ENCODE assay signal across 7 mouse cellular contexts in the genomic region with DNA sequence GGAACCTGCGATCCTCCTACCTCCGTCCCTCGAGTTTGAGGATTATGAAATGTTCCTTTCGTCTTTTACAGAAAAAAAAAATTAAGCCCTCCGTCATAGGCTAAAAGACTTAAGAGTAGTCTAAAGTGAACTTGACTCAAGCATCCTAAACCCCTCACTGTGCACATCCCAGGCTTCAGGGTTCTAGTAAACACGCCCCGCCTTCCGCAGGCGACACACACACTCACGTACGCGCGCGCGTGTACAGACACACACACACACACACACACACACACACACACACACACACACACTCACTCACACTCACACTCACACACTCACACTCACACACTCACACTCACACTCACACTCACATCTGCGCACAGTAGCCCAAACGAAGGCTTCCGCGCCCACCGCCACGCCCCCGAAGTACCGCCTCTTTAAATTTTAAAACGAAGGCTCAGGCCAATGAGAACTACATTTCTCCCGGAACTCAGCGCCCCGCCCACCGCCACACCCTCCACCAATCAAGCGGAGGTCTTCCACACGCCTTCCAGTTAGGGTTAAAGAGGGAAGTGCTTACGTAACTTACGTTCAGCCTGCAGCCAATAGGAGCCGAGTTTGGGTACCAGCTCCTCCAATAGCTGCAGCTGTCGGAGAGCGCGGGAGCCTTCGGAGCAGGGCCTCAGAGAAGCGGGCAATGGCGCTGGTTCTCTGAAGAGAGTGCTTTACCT. TPM values are rescaled to one million over a fixed set of nuclear protein-coding genes. Genes with fewer than 3 reads are reported as not detected.
DNase-seq lines count a peak whose midpoint lies in the region; ATAC-seq and TF ChIP-seq lines count a peak whose summit lies in the region.

Gene Ticrr (plus strand): TSS at position 619 of the 713 bp plus-strand sequence.

- TF ChIP-seq POLR2A in small intestine, adult 2 months (IDR thresholded peaks at IDR 0.05; ENCODE audit: low read depth, low read length): no peak

- H3K36me3 ChIP-seq in embryonic facial prominence, embryonic 10.5 days (replicated peaks): peaks cover 18% of the 10 kb centered on the region
- H3K36me3 ChIP-seq in intestine, postnatal 0 days (ENCODE audit: control insufficient read depth, insufficient read depth): no peaks in the 10 kb centered on the region
- H3K36me3 ChIP-seq in midbrain, embryonic 12.5 days: no peaks in the 10 kb centered on the region
- H3K36me3 ChIP-seq in small intestine, adult 2 months (ENCODE audit: control insufficient read depth, insufficient read depth, low read length): no peaks in the 10 kb centered on the region

- no peaks in the 10 kb centered on the region for H3K9me3 ChIP-seq in embryonic facial prominence, embryonic 10.5 days
- H3K9me3 ChIP-seq in intestine, postnatal 0 days (ENCODE audit: control insufficient read depth): no peaks in the 10 kb centered on the region
- no peaks in the 10 kb centered on the region for H3K9me3 ChIP-seq in midbrain, embryonic 12.5 days

- peak; percentile 99 for ATAC-seq in intestine, postnatal 0 days
- ATAC-seq in midbrain, embryonic 12.5 days (ENCODE audit: low FRiP score, low read depth): peak; percentile 99

- intact Hi-C loops in left cerebral cortex, postnatal 4 days (cut with DNase I): no loop called here

- WGBS in embryonic facial prominence, embryonic 10.5 days: 1% methylated on average over 39 of the region's 39 CpGs
- under 1% methylated on average over 39 of the region's 39 CpGs for WGBS in intestine, postnatal 0 days
- under 1% methylated on average over 38 of the region's 39 CpGs for WGBS in midbrain, embryonic 12.5 days
- WGBS in small intestine, adult 2 months: under 1% methylated on average over 39 of the region's 39 CpGs

- H3K4me3 ChIP-seq in embryonic facial prominence, embryonic 10.5 days: peak within 1 kb of the TSS; percentile 98
- peak within 1 kb of the TSS; percentile 90 for H3K4me3 ChIP-seq in intestine, postnatal 0 days (ENCODE audit: low read depth, low read length)
- H3K4me3 ChIP-seq in midbrain, embryonic 12.5 days: peak within 1 kb of the TSS; percentile 93
- H3K4me3 ChIP-seq in small intestine, adult 2 months (ENCODE audit: low read depth, low read length): peak within 1 kb of the TSS; percentile 87

- peaks cover 33% of the 10 kb centered on the region for H3K4me1 ChIP-seq in embryonic facial prominence, embryonic 10.5 days
- 0 out of 2 replicates have a peak, but pooled peaks cover 3% of the 10 kb centered on the region for H3K4me1 ChIP-seq in intestine, postnatal 0 days (replicated peaks; ENCODE audit: control insufficient read depth, insufficient read depth, low read length)
- H3K4me1 ChIP-seq in midbrain, embryonic 12.5 days: peaks cover 38% of the 10 kb centered on the region
- H3K4me1 ChIP-seq in small intestine, adult 2 months (ENCODE audit: control insufficient read depth, insufficient read depth, insufficient read length, low read length): peaks cover 5% of the 10 kb centered on the region

- H3K4me2 ChIP-seq in intestine, postnatal 0 days (replicated peaks; ENCODE audit: low read depth): peak within 1 kb of the TSS; percentile 99
- H3K4me2 ChIP-seq in midbrain, embryonic 12.5 days (replicated peaks): peak within 1 kb of the TSS; percentile 98

- DNase-seq in adrenal gland, postnatal 10 days: peak; percentile 97
- peak; percentile 99 for DNase-seq in embryonic facial prominence, embryonic 10.5 days (ENCODE audit: low spot score)
- DNase-seq in gonadal fat pad, adult 2 months (ENCODE audit: low read depth): peak; percentile 84
- DNase-seq in left cerebral cortex, postnatal 4 days: peak; percentile 98

- no peak for TF ChIP-seq CTCF in intestine, postnatal 0 days (IDR thresholded peaks at IDR 0.05; ENCODE audit: low read depth)
- TF ChIP-seq CTCF in small intestine, adult 2 months (IDR thresholded peaks at IDR 0.05; ENCODE audit: extremely low read depth, insufficient read length, insufficient replicate concordance, low read depth, low read length): no peak

- no peaks in the 10 kb centered on the region for H3K27me3 ChIP-seq in embryonic facial prominence, embryonic 10.5 days (replicated peaks; ENCODE audit: low read depth, poor library complexity, severe bottlenecking)
- H3K27me3 ChIP-seq in intestine, postnatal 0 days (replicated peaks; ENCODE audit: control insufficient read depth, insufficient read depth, low read length): no peaks in the 10 kb centered on the region
- no peaks in the 10 kb centered on the region for H3K27me3 ChIP-seq in midbrain, embryonic 12.5 days
- H3K27me3 ChIP-seq in small intestine, adult 2 months (ENCODE audit: control insufficient read depth, insufficient read depth, low read length): no peaks in the 10 kb centered on the region

- peak within 1 kb of the TSS; percentile 79 for H3K9ac ChIP-seq in intestine, postnatal 0 days (ENCODE audit: low read depth, low read length)
- peak within 1 kb of the TSS; percentile 84 for H3K9ac ChIP-seq in midbrain, embryonic 12.5 days (replicated peaks)

- H3K27ac ChIP-seq in embryonic facial prominence, embryonic 10.5 days (replicated peaks): peak within 1 kb of the TSS; percentile 93
- no peak within 1 kb of the TSS for H3K27ac ChIP-seq in intestine, postnatal 0 days (ENCODE audit: low read depth, low read length)
- H3K27ac ChIP-seq in midbrain, embryonic 12.5 days (replicated peaks): 0 out of 2 replicates have a peak within 1 kb of the TSS, but pooled peaks have one; percentile 35
- H3K27ac ChIP-seq in small intestine, adult 2 months (ENCODE audit: insufficient read depth, low read depth, low read length): no peak within 1 kb of the TSS

RNA-seq across cellular contexts. Expression of gene Ticrr, which starts in this region (rescaled TPM):
- 1 to 10 TPM; 2.3 to 3.7 TPM for total RNA-seq in adrenal gland, postnatal 10 days (2021)
- polyA plus RNA-seq in embryonic facial prominence, embryonic 10.5 days (2016; fragmentation: Nextera tagmentation; extraction: Ambion mirVana): 16.4 and 16.5 TPM in 2 replicates
- 0.20 and 0.34 TPM in 2 replicates for polyA plus RNA-seq in gonadal fat pad, adult 2 months (2012; rRNA removed)
- 1.5 and 1.7 TPM in 2 replicates for polyA plus RNA-seq in intestine, postnatal 0 days (2015; fragmentation: Nextera tagmentation; extraction: Ambion mirVana)
- 1 to 10 TPM; 2.3 to 2.7 TPM for total RNA-seq in left cerebral cortex, postnatal 4 days (2021)
- 14.4 and 15.0 TPM in 2 replicates for polyA plus RNA-seq in midbrain, embryonic 12.5 days (2016; fragmentation: Nextera tagmentation; extraction: Ambion mirVana)
- polyA plus RNA-seq in small intestine, adult 2 months (2012; rRNA removed): 0.85 and 1.1 TPM in 2 replicates

Comparison
In these comparisons a context has a peak if more than half of its experiments do, and no peak if none do; other contexts are left out.
1. Peak in DNase-seq in gonadal fat pad, adult 2 months; RNA of the gene not detected or under 1 TPM.
2. H3K27ac ChIP-seq: peak in embryonic facial prominence, embryonic 10.5 days (single experiment) and midbrain, embryonic 12.5 days (single experiment); none in intestine, postnatal 0 days (single experiment) and small intestine, adult 2 months (single experiment).
3. Peak in every context shown above with its lines, with median percentiles within 50 percentile points of each other: DNase-seq and H3K4me3 ChIP-seq.